Mouse (Mus musculus): ENCODE results near the gene Tmem211.

DNA sequence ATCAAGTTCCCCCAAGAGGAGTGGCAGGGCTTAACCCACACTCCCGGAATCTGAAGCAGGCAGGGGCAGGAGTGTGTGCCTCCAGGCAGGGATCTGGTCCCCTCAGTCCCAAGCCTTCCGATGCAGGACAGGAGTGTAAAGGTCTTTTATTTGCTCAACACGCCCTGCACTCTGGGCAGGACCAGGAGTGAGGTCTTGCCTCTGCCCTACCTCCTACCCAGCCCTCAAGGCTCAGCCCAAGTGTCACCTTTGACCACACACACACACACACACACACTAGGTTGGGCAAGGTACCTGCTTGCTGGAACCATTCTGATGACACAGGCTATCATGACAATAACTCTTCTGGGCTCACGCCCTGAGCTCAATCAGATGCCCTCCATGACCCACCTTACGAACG, 7.3 kb upstream of the Tmem211 start:
- no peak for TF ChIP-seq CTCF (IDR thresholded peaks at IDR 0.05; ENCODE audit: low read depth)
- no peak for TF ChIP-seq EP300 (IDR thresholded peaks at IDR 0.05; ENCODE audit: low read depth)
